Mouse (Mus musculus) spleen, adult 2 months (tissue): ENCODE measurements around the gene Ldb3.

Source experiments
- CTCF ChIP-seq: fragments of 200-500 bp; IDR thresholded peaks from 2 replicates; pipeline ENCODE4 v1.5.1; 2011; ENCODE audit warnings: mild to moderate bottlenecking, inconsistent platforms; ENCODE audit not compliant: insufficient read depth, insufficient read length, insufficient replicate concordance; ENCODE audit errors: extremely low read depth
- POLR2A ChIP-seq: fragments of 200-500 bp; IDR thresholded peaks from 2 replicates; pipeline ENCODE4 v1.6.1; 2011; ENCODE audit warnings: low read depth, low read length, inconsistent platforms

DNA sequence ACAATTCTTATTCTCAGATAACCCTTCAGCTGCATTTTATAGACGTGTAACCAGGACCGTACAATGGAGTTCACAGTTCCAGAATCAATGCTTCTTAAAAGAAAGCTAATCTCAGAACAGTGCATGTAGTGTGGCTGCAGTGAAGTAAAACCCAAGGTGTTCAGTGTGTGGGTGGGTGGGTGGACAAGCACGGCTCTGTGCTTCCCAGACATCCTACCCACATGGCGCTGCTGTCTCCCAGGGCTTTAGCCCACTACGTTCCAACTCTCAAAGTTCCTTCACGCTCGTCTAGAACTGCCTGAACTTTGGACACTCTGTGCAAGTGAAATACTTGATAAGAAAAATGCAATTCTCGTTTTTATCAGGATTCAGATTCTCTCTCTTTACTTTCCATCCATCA, 65.8 kb downstream of the Ldb3 start, which contains the start of gene 9230112D13Rik:
- TF ChIP-seq CTCF (no peak), POLR2A (no peak)
